Mouse (Mus musculus) lung, adult 2 months (tissue): ENCODE data around the gene Spatc1l. TPM values are rescaled to one million over a fixed set of nuclear protein-coding genes. Genes with fewer than 3 reads are reported as not detected.

ENCODE experiments used
- DNase-seq: peaks from one replicate; pipeline ENCODE4 v3.0.0; 2022
- H3K4me1 ChIP-seq: fragments of 200-500 bp; 2 replicates; pipeline ENCODE4 v1.6.1; 2011; ENCODE audit warnings: low read length; ENCODE audit not compliant: control insufficient read depth, insufficient read depth
- H3K4me3 ChIP-seq: fragments of 200-500 bp; replicated peaks from 2 replicates; pipeline ENCODE3; 2011; ENCODE audit warnings: low read depth, mild to moderate bottlenecking, control low read depth, low read length; ENCODE audit errors: extremely low read depth
- CTCF ChIP-seq: fragments of 200-500 bp; IDR thresholded peaks from 2 replicates; pipeline ENCODE4 v1.5.1; 2011; ENCODE audit warnings: mild to moderate bottlenecking, low read length, control low read depth; ENCODE audit not compliant: insufficient read depth
- POLR2A ChIP-seq: fragments of 200-500 bp; IDR thresholded peaks from 2 replicates; pipeline ENCODE4 v1.6.1; 2011; ENCODE audit warnings: low read depth, mild to moderate bottlenecking, control low read depth, low read length, borderline replicate concordance; ENCODE audit errors: extremely low read depth
- WGBS: fragments of 180-500 bp; shearing (Covaris S2); methylation state at CpG from one replicate; pipeline ENCODE4 v1.1.7; 2018; 5-methylcytosine and 5-hydroxymethylcytosine counted together
- polyA plus RNA-seq: library from polyadenylated mRNA; depleted of rRNA; stranded (reverse); fragments of >200 nt; gene quantifications from 2 replicates; pipeline ENCODE4 v1.2.3, GENCODE M21; 2012

Spatc1l gene
- polyA plus RNA-seq, 1 experiment, result 0.28 TPM

DNA sequence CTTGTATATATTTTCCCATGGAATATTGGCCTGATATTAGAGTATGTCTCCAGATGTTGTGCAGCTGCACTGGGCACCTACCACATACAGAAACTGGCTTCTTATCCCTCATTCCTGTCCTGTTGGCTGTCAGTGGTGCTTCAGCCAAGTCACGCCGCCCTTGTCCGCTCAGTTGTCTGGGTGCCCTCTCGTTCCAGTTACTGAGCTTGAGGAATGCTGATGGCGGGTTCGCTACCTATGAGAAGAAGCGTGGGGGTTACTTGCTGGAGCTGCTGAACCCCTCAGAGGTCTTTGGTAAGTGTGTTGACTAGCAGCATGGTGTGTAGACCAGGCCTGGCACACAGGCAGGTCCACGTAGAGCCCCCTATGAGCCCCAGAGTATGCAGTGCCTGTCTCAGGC lies 15.5 kb upstream of the Spatc1l start:
- 92% methylated on average over 8 of the region's 8 CpGs for WGBS
- DNase-seq, result no peak
- TF ChIP-seq POLR2A, result no peak
- TF ChIP-seq CTCF, result no peak
- H3K4me3 ChIP-seq, result no peak overlapping the region
- H3K4me1 ChIP-seq, result no peaks in the 10 kb centered on the region

GRCm38 (mm10) chr10:76548218-76548617 lies 13.9 kb upstream of the Spatc1l start:
- no peak for DNase-seq
- WGBS, result 93% methylated on average over 8 of the region's 8 CpGs
- no peak for TF ChIP-seq POLR2A
- TF ChIP-seq CTCF, result no peak
- H3K4me1 ChIP-seq, result no peaks in the 10 kb centered on the region
- no peak overlapping the region for H3K4me3 ChIP-seq

GRCm38 (mm10) chr10:76550458-76550857 lies 11.6 kb upstream of the Spatc1l start:
- 94% methylated on average over 5 of the region's 5 CpGs for WGBS

GRCm38 (mm10) chr10:76551556-76551955 lies 10.5 kb upstream of the Spatc1l start:
- no peak for DNase-seq
- Histone ChIP-seq H3K4me1 (no peaks in the 10 kb centered on the region), H3K4me3 (no peak overlapping the region)
- no peak for TF ChIP-seq CTCF
- TF ChIP-seq POLR2A, result no peak
- WGBS, result 72% methylated on average over 3 of the region's 3 CpGs

More at GRCm38 (mm10) chr10:76550458-76550857, 11.6 kb upstream of the Spatc1l start:
- no peak for DNase-seq
- no peaks in the 10 kb centered on the region for H3K4me1 ChIP-seq
- TF ChIP-seq POLR2A (no peak), CTCF (peak; percentile 21; the same call in 1 of the 2 replicates)
- H3K4me3 ChIP-seq, result no peak overlapping the region

GRCm38 (mm10) chr10:76554061-76554460 lies 8.0 kb upstream of the Spatc1l start:
- TF ChIP-seq POLR2A, result no peak
- TF ChIP-seq CTCF, result no peak
- 78% methylated on average over 5 of the region's 5 CpGs for WGBS
- Histone ChIP-seq H3K4me3 (no peak overlapping the region), H3K4me1 (no peaks in the 10 kb centered on the region)
- no peak for DNase-seq

DNA sequence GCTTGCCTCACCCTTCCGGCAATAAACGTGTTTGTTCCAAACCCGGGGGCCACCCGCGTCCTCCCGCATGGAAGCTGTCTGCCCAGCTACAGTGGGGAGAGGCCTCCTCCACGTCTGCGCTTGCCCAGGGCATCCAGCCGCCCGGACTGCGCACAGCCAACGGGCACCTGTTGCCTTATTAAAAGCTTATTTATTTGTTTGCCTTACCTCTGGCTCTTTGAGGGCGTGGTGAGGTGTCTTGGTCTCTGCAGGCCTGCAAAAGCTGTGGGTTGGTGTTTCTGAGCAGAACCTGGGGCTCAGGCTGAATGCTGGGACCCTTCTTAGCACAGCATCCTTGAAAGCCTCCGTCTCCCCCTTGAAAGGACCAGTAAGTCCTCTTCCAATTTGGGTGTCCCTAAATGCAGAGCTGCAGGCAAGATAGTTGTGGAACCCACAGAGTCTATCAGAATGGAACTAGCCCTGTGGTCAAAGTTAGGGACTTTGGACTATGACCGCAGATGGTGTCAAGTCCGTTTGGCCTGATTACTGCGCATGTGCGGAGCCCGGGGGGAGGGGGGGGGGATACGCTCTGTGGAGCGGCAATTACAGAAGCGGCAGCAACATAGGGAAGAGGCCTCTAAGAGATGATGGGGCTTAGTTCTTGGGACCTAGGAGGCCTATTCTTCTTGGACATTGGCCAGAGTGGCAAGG lies 8.1 kb downstream of the Spatc1l start:
- TF ChIP-seq CTCF (no peak), POLR2A (no peak)
- 89% methylated on average over 22 of the region's 22 CpGs for WGBS
- H3K4me3 ChIP-seq, result no peak overlapping the region
- no peaks in the 10 kb centered on the region for H3K4me1 ChIP-seq
- no peak for DNase-seq

DNA sequence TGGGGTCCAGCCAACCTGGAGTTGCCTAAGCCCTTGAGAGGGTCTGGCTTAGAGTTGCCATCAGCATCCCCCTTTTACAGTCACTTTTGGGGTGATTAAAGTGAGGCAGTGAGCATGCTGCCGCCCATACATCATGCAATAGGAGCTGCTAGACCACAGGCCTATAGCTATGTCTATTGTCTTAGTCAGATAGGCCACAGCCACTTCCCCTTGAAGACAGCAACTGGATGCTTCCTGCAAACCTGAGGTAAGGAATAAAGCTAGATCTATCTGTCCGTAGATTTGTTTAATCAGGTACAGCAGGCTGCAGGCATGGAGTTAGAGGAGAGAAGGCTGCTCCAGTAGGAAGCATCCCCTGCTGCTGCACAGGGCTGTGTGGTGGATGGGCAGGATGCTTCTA lies 9.0 kb downstream of the Spatc1l start:
- Histone ChIP-seq H3K4me3 (no peak overlapping the region), H3K4me1 (no peaks in the 10 kb centered on the region)
- DNase-seq, result no peak
- no peak for TF ChIP-seq POLR2A
- no peak for TF ChIP-seq CTCF
- WGBS, result 67% methylated on average over 2 of the region's 2 CpGs

GRCm38 (mm10) chr10:76572151-76572550 lies 10.1 kb downstream of the Spatc1l start:
- 86% methylated on average over 3 of the region's 3 CpGs for WGBS
- no peak for DNase-seq
- H3K4me3 ChIP-seq, result no peak overlapping the region

DNA sequence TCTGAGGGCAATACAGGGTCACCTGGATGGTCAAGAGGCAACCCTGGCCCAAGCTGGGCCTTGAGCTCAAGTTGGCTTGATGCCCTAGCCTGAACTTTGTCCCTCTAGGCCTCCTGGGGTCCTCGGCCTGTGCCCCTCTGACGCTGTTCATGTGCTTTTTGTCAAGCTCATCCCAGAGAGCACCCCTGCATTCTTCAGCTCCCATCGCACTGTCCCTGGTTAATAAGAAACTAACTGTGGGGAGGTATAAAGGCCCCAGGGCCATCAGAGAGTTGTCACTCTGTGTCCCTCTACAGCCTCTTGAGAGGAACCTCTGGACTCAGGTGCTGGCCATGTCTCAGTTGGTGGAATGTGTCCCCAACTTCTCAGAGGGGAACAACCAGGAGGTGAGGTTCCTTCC lies 13.3 kb downstream of the Spatc1l start, which contains the start of gene Ftcd:
TSS of gene Ftcd (plus strand) at position 275 of the 400 bp plus-strand sequence.
- DNase-seq, result no peak
- Histone ChIP-seq H3K4me1 (no peaks in the 10 kb centered on the region), H3K4me3 (no peak within 1 kb of the TSS)
- 84% methylated on average over 3 of the region's 3 CpGs for WGBS
- TF ChIP-seq CTCF, result no peak
- no peak for TF ChIP-seq POLR2A

More at GRCm38 (mm10) chr10:76572151-76572550, 10.1 kb downstream of the Spatc1l start:
- no peaks in the 10 kb centered on the region for H3K4me1 ChIP-seq
- no peak for TF ChIP-seq POLR2A
- no peak for TF ChIP-seq CTCF

DNA sequence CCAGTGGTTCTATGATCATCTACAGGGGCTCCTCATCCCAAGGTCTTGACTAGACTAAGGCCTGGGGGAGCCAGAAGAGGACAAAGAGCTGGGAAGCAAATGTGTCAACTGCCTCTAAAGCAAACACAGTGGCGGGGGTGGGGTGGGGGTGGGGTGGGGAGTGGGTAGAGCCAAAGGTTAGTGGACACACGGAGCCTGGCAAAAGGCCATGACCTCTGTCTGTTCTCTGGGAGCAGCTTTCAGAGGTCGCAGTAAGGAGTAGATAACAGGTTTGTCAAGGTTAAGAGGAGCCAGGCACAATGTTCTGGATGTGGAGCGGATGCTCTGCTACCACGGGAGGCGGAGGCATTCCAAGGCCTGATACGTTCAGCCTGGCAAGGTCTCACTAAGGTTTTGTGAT lies 14.8 kb downstream of the Spatc1l start:
- no peak for TF ChIP-seq POLR2A
- no peak for TF ChIP-seq CTCF
- DNase-seq, result no peak
- H3K4me3 ChIP-seq, result no peak overlapping the region
- WGBS, result 64% methylated on average over 7 of the region's 7 CpGs
- H3K4me1 ChIP-seq, result no peaks in the 10 kb centered on the region
